ENCODE assay signal across 24 mouse cellular contexts in genomic region chr8:118870711-118871110, GRCm38 (mm10).
"Had no signal": no experiment of that assay in that cellular context is flagged by ENCODE, and none has a peak within 500 bp of the region (broad histone marks: within the 10 kb centered on the region; RNA-seq: fewer than 3 reads in every experiment).

No protein-coding gene starts in this region.

- H3K4me1 ChIP-seq: hindbrain, embryonic 15.5 days; limb, embryonic 13.5 days; limb, embryonic 15.5 days; liver, embryonic 12.5 days had no signal

- H3K9me3 ChIP-seq: heart, embryonic 13.5 days; heart, embryonic 15.5 days; hindbrain, embryonic 13.5 days; hindbrain, embryonic 15.5 days; kidney, embryonic 15.5 days; limb, embryonic 13.5 days; limb, embryonic 15.5 days; liver, embryonic 12.5 days had no signal

- DNase-seq: gastrocnemius, postnatal 14 days; gastrocnemius, postnatal 36 days; heart, adult 11 months; heart, adult 2 months; heart, postnatal 14 days; heart, postnatal 36 days; kidney, adult 11 months; kidney, adult 2 months; kidney, adult 9 months; kidney, postnatal 14 days; kidney, postnatal 36 days; layer of hippocampus, adult 9-11 months; layer of hippocampus, postnatal 36 days; left cerebral cortex, postnatal 4 days had no signal

- H3K27me3 ChIP-seq: heart, embryonic 13.5 days; heart, embryonic 15.5 days; hindbrain, embryonic 13.5 days; hindbrain, embryonic 15.5 days; kidney, embryonic 15.5 days; limb, embryonic 13.5 days; limb, embryonic 15.5 days; liver, embryonic 12.5 days had no signal

- H3K4me3 ChIP-seq: heart, adult 2 months; heart, embryonic 13.5 days; heart, embryonic 15.5 days; hindbrain, embryonic 13.5 days; hindbrain, embryonic 15.5 days; kidney, embryonic 15.5 days; limb, embryonic 13.5 days; limb, embryonic 15.5 days; liver, embryonic 12.5 days had no signal

- H3K36me3 ChIP-seq: heart, embryonic 13.5 days; heart, embryonic 15.5 days; hindbrain, embryonic 13.5 days; hindbrain, embryonic 15.5 days; kidney, embryonic 15.5 days; limb, embryonic 13.5 days; limb, embryonic 15.5 days; liver, embryonic 12.5 days had no signal

- ATAC-seq: hindbrain, postnatal 0 days; intestine, embryonic 16.5 days; liver, embryonic 12.5 days had no signal
